Mouse (Mus musculus) limb, embryonic 13.5 days (tissue): ENCODE measurements around the gene Brwd1. TPM values are rescaled to one million over a fixed set of nuclear protein-coding genes. Genes with fewer than 3 reads are reported as not detected.
"Not testable (repeated sequence)": the region's sequence is repeated elsewhere in the genome, so short reads cannot be mapped to it uniquely, and the experiment has no call there.

Experiments used
- ATAC-seq: fragments of 200-750 bp; cut with Nextera tagmentation; 2 replicates; pipeline ENCODE4 v1.8.0; 2017; ENCODE audit warnings: low read depth, moderate number of reproducible peaks, moderate TSS enrichment; ENCODE audit not compliant: low FRiP score
- H3K27ac ChIP-seq: fragments of 300-500 bp; sonication (generic); 2 replicates; pipeline ENCODE4 v1.5.1; 2015; ENCODE audit warnings: inconsistent platforms, mild to moderate bottlenecking, moderate library complexity
- H3K27me3 ChIP-seq: fragments of 300-500 bp; sonication (generic); 2 replicates; pipeline ENCODE4 v1.6.1; 2015; ENCODE audit warnings: mild to moderate bottlenecking, inconsistent platforms
- H3K36me3 ChIP-seq: fragments of 300-500 bp; sonication (generic); 2 replicates; pipeline ENCODE4 v1.6.1; 2015; ENCODE audit warnings: inconsistent platforms, mild to moderate bottlenecking, moderate library complexity
- H3K4me1 ChIP-seq: fragments of 300-500 bp; sonication (generic); 2 replicates; pipeline ENCODE4 v1.6.1; 2015; ENCODE audit warnings: inconsistent platforms
- H3K4me2 ChIP-seq: fragments of 300-500 bp; sonication (generic); replicated peaks from 2 replicates; pipeline ENCODE4 v1.6.1; 2015; ENCODE audit warnings: inconsistent platforms, mild to moderate bottlenecking, moderate library complexity
- H3K4me3 ChIP-seq: fragments of 300-500 bp; sonication (generic); 2 replicates; pipeline ENCODE4 v1.5.1; 2015; ENCODE audit warnings: moderate library complexity, mild to moderate bottlenecking, inconsistent platforms
- H3K9ac ChIP-seq: fragments of 300-500 bp; sonication (generic); 2 replicates; pipeline ENCODE4 v1.6.1; 2015; ENCODE audit warnings: mild to moderate bottlenecking, inconsistent platforms
- H3K9me3 ChIP-seq: fragments of 300-500 bp; sonication (generic); 2 replicates; pipeline ENCODE4 v1.6.1; 2016; ENCODE audit warnings: inconsistent platforms
- WGBS: fragments of 180-500 bp; shearing (Covaris S2); methylation state at CpG from one replicate; pipeline ENCODE4 v1.1.7; 2015; 5-methylcytosine and 5-hydroxymethylcytosine counted together
- polyA plus RNA-seq: library from polyadenylated mRNA; unstranded; fragments of >200 nt; fragmentation: Nextera tagmentation; extraction: Ambion mirVana; gene quantifications from 2 replicates; pipeline ENCODE4 v1.2.1, GENCODE M21; 2015

The Brwd1 gene
- polyA plus RNA-seq, 1 experiment from 2014 or later = 109 TPM

GRCm38 (mm10) chr16:96097811-96098210, 15.5 kb upstream of the Brwd1 start:
- not testable (repeated sequence) for H3K27ac ChIP-seq, H3K9ac ChIP-seq, H3K4me2 ChIP-seq, H3K36me3 ChIP-seq, H3K9me3 ChIP-seq, H3K27me3 ChIP-seq, H3K4me1 ChIP-seq, H3K4me3 ChIP-seq, ATAC-seq

GRCm38 (mm10) chr16:96095966-96096365, 13.6 kb upstream of the Brwd1 start:
- Histone ChIP-seq H3K27me3 (no peaks in the 10 kb centered on the region), H3K36me3 (no peaks in the 10 kb centered on the region), H3K4me3 (no peak overlapping the region), H3K9ac (no peak overlapping the region), H3K27ac (no peak overlapping the region), H3K4me2 (no peak overlapping the region), H3K4me1 (no peaks in the 10 kb centered on the region), H3K9me3 (no peaks in the 10 kb centered on the region)
- 88% methylated on average over 5 of the region's 5 CpGs for WGBS
- no peak for ATAC-seq

- 64% methylated on average over 9 of the region's 9 CpGs for WGBS
- Histone ChIP-seq H3K9ac (peak overlapping the region; percentile 19; the same call in 1 of the 2 replicates), H3K9me3 (no peaks in the 10 kb centered on the region), H3K27me3 (no peaks in the 10 kb centered on the region), H3K27ac (no peak overlapping the region), H3K4me1 (no peaks in the 10 kb centered on the region), H3K36me3 (no peaks in the 10 kb centered on the region), H3K4me3 (no peak overlapping the region), H3K4me2 (no peak overlapping the region)
- no peak for ATAC-seq
Observed at GRCm38 (mm10) chr16:96091515-96092504, 9.5 kb upstream of the Brwd1 start.

- Histone ChIP-seq H3K4me2 (no peak overlapping the region), H3K36me3 (no peaks in the 10 kb centered on the region), H3K9me3 (no peaks in the 10 kb centered on the region), H3K27ac (no peak overlapping the region), H3K4me1 (peaks cover 6% of the 10 kb centered on the region), H3K4me3 (no peak overlapping the region), H3K9ac (no peak overlapping the region), H3K27me3 (no peaks in the 10 kb centered on the region)
- peak; percentile 24 for ATAC-seq
- WGBS = 50% methylated on average over 5 of the region's 5 CpGs
Observed at GRCm38 (mm10) chr16:96088120-96088519, 5.8 kb upstream of the Brwd1 start.

- Histone ChIP-seq H3K27ac (no peak overlapping the region), H3K4me3 (no peak overlapping the region), H3K9me3 (no peaks in the 10 kb centered on the region), H3K4me2 (no peak overlapping the region), H3K9ac (no peak overlapping the region), H3K27me3 (no peaks in the 10 kb centered on the region), H3K36me3 (no peaks in the 10 kb centered on the region), H3K4me1 (peaks cover 8% of the 10 kb centered on the region)
- WGBS = 76% methylated on average over 4 of the region's 4 CpGs
- ATAC-seq = no peak
Observed at GRCm38 (mm10) chr16:96087436-96087835, 5.1 kb upstream of the Brwd1 start.

GRCm38 (mm10) chr16:96087001-96087400, 4.7 kb upstream of the Brwd1 start:
- Histone ChIP-seq H3K4me1 (peaks cover 8% of the 10 kb centered on the region), H3K4me2 (no peak overlapping the region), H3K9ac (no peak overlapping the region), H3K27me3 (no peaks in the 10 kb centered on the region), H3K27ac (no peak overlapping the region), H3K9me3 (no peaks in the 10 kb centered on the region), H3K36me3 (no peaks in the 10 kb centered on the region), H3K4me3 (no peak overlapping the region)
- 65% methylated on average over 12 of the region's 12 CpGs for WGBS
- no peak for ATAC-seq

- ATAC-seq = no peak
- Histone ChIP-seq H3K4me2 (no peak overlapping the region), H3K9ac (no peak overlapping the region), H3K4me3 (no peak overlapping the region), H3K27ac (no peak overlapping the region), H3K9me3 (no peaks in the 10 kb centered on the region), H3K27me3 (no peaks in the 10 kb centered on the region), H3K36me3 (peaks cover 4% of the 10 kb centered on the region), H3K4me1 (peaks cover 14% of the 10 kb centered on the region)
Observed at GRCm38 (mm10) chr16:96085597-96085996, 3.3 kb upstream of the Brwd1 start.

GRCm38 (mm10) chr16:96083179-96083646, 887 bp upstream of the Brwd1 start:
- H3K9ac ChIP-seq = peak overlapping the region; percentile 99
- H3K4me3 ChIP-seq = peak overlapping the region; percentile 98
- H3K9me3 ChIP-seq = no peaks in the 10 kb centered on the region
- peaks cover 28% of the 10 kb centered on the region for H3K36me3 ChIP-seq
- H3K4me1 ChIP-seq = peaks cover 20% of the 10 kb centered on the region
- 4% methylated on average over 20 of the region's 20 CpGs for WGBS
- ATAC-seq = no peak
- H3K27ac ChIP-seq = peak overlapping the region; percentile 98
- peak overlapping the region; percentile 76 for H3K4me2 ChIP-seq
- no peaks in the 10 kb centered on the region for H3K27me3 ChIP-seq

GRCm38 (mm10) chr16:96081742-96082241, 534 bp downstream of the Brwd1 start:
- Histone ChIP-seq H3K4me3 (peak overlapping the region; percentile 98), H3K9me3 (no peaks in the 10 kb centered on the region), H3K27ac (peak overlapping the region; percentile 98), H3K27me3 (no peaks in the 10 kb centered on the region), H3K36me3 (peaks cover 40% of the 10 kb centered on the region), H3K9ac (peak overlapping the region; percentile 99), H3K4me1 (peaks cover 20% of the 10 kb centered on the region), H3K4me2 (peak overlapping the region; percentile 76)
- WGBS = under 1% methylated on average over 54 of the region's 68 CpGs
- ATAC-seq = peak; percentile 33; the same call in 1 of the 2 replicates

GRCm38 (mm10) chr16:96081331-96081730, 995 bp downstream of the Brwd1 start:
- Histone ChIP-seq H3K9me3 (no peaks in the 10 kb centered on the region), H3K9ac (peak overlapping the region; percentile 99), H3K4me3 (peak overlapping the region; percentile 98), H3K27ac (peak overlapping the region; percentile 98), H3K4me2 (peak overlapping the region; percentile 76), H3K27me3 (no peaks in the 10 kb centered on the region), H3K36me3 (peaks cover 42% of the 10 kb centered on the region), H3K4me1 (peaks cover 20% of the 10 kb centered on the region)
- ATAC-seq = peak; percentile 85
- 2% methylated on average over 27 of the region's 28 CpGs for WGBS

- peak overlapping the region; percentile 98 for H3K4me3 ChIP-seq
- no peak for ATAC-seq
- peak overlapping the region; percentile 76 for H3K4me2 ChIP-seq
Observed at GRCm38 (mm10) chr16:96080524-96080923, 1.8 kb downstream of the Brwd1 start.

GRCm38 (mm10) chr16:96068364-96068763, 14.0 kb downstream of the Brwd1 start:
- Histone ChIP-seq H3K27me3 (no peaks in the 10 kb centered on the region), H3K9me3 (no peaks in the 10 kb centered on the region), H3K36me3 (peaks cover 89% of the 10 kb centered on the region), H3K4me3 (no peak overlapping the region), H3K9ac (no peak overlapping the region), H3K27ac (no peak overlapping the region), H3K4me1 (no peaks in the 10 kb centered on the region), H3K4me2 (no peak overlapping the region)
- ATAC-seq = no peak
- 96% methylated on average over 6 of the region's 6 CpGs for WGBS

More at GRCm38 (mm10) chr16:96080524-96080923, 1.8 kb downstream of the Brwd1 start:
- Histone ChIP-seq H3K36me3 (peaks cover 50% of the 10 kb centered on the region), H3K27me3 (no peaks in the 10 kb centered on the region), H3K9me3 (no peaks in the 10 kb centered on the region), H3K9ac (peak overlapping the region; percentile 25), H3K4me1 (peaks cover 20% of the 10 kb centered on the region), H3K27ac (no peak overlapping the region)
- WGBS = 83% methylated on average over 7 of the region's 7 CpGs
